Mouse (Mus musculus) heart, postnatal 25 days (tissue): Measurements from ENCODE around the gene Tmem238l. TPM values are rescaled to one million over a fixed set of nuclear protein-coding genes. Genes with fewer than 3 reads are reported as not detected.
A peak's percentile ranks its signal among the peaks of the same experiment; 100 is the strongest.

Source experiments
- DNase-seq: peaks from one replicate; pipeline ENCODE4 v3.0.0; 2022; ENCODE audit warnings: low spot score
- intact Hi-C: fragments of 180-260 bp; cut with DNase I; formaldehyde crosslinking; loops from one replicate; pipeline ENCODE4 v1.15.1; 2025
- total RNA-seq, 2 experiments: library from RNA; stranded (reverse); gene quantifications; 2 replicates each; pipeline ENCODE4 v1.2.3; 2021

The Tmem238l gene
- total RNA-seq: not detected

DNA sequence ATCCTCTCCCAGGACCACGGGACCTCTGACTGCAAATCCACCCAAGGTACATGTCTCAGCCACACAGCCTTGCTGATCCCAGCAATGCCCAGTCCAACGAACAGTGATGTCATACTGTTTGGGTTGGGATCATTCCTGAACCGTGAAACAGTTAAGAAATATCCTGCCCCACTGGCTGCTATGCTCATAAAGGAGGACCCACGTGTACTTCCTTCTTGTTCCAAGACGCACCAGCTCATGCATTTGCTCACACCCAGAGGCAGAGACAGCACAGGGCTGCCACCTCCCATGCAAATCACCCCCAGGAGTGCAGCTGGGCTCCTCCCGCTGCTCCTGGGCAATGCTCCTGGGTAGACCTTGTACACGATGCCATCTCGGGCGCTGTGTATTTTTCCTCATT, at the start of gene Tmem238l:
Gene Tmem238l, plus strand, starts transcription at position 336 of the 400 bp plus-strand sequence.
- DNase-seq: no peak
- intact Hi-C loops: no loop called here

DNA sequence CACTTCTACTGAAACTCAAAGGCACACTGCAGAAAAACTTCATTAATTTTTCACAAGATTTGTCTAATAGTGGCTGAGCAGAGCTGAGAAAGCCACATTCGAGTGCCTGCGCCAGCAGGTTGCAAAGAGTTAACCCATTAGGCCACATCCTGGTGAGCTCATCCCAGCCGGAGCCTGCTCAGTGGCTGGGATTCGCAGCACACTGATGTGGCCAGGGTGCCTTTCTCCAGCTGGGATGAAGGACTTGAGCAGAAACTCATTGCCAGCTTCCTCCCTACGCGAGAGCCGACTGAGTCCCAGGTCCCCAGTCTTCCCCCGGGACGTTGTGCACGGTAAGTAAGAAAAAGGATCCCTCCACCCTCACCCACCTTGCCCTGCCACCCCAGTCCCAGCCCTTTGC, 44.6 kb upstream of the Tmem238l start, which contains the start of gene Pirt:
Gene Pirt, plus strand, starts transcription at position 171 of the 400 bp plus-strand sequence.
- DNase-seq: no peak

GRCm38 (mm10) chr11:66912531-66913458, 43.6 kb upstream of the Tmem238l start:
- DNase-seq: peak; percentile 2
- intact Hi-C loops: no loop called here

More for the DNA sequence above, 44.6 kb upstream of the Tmem238l start, which contains the start of gene Pirt:
- intact Hi-C loops: no loop called here

GRCm38 (mm10) chr11:66914249-66914648, 42.2 kb upstream of the Tmem238l start:
- intact Hi-C loops: loop anchor here (2.0 kb wide), 1 partner anchor 71 kb away; no protein-coding TSS in a partner anchor
- DNase-seq: no peak

GRCm38 (mm10) chr11:66920012-66920411, 36.4 kb upstream of the Tmem238l start:
- intact Hi-C loops: no loop called here
- DNase-seq: no peak

- intact Hi-C loops: no loop called here
- no peak for DNase-seq
Measured at GRCm38 (mm10) chr11:66924095-66924823, 32.2 kb upstream of the Tmem238l start.

GRCm38 (mm10) chr11:66928311-66928710, 28.1 kb upstream of the Tmem238l start:
- no peak for DNase-seq
- intact Hi-C loops: no loop called here

- DNase-seq: no peak
- intact Hi-C loops: no loop called here
Measured at GRCm38 (mm10) chr11:66932827-66933599, 23.4 kb upstream of the Tmem238l start.

DNA sequence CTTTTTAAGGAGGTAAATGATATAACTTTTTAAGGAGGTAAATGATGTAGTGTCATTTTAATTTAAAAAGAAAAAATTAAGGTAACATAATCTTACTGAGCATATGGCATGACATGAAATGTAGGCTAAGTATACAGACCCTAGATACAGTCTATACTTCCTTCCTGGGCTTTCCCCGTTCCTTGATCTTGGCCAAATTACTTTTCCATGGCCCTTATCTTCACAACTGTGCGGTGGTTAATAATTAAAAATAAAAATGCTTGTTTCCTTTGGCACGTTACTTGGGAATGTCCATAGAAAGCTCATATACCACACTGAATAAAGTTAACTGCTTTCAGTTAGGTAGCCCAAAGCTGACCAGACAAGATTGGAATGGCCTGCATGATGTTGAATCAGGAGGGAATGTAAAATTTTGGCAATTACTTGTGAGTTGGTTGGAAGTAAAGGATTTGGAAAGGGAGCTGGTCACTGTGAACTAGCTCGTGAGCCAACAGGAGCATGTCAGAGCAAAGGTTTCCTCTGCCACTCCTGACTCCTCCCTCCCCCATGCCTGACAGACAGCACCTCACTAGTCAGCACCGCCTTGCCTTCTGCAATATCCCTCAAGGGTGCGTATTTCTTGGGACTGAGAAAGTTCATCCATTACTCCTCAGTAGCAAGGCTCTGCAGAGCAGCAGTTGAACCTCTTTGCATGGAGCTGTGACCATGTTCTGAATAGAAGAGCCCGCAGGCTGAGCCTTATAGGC, 21.8 kb upstream of the Tmem238l start:
- intact Hi-C loops: no loop called here
- no peak for DNase-seq

- intact Hi-C loops: no loop called here
- no peak for DNase-seq
Measured at GRCm38 (mm10) chr11:66942011-66942410, 14.4 kb upstream of the Tmem238l start.

GRCm38 (mm10) chr11:66945224-66945767, 11.1 kb upstream of the Tmem238l start:
- no peak for DNase-seq

GRCm38 (mm10) chr11:66946521-66946920, 9.9 kb upstream of the Tmem238l start:
- intact Hi-C loops: no loop called here
- no peak for DNase-seq

More at GRCm38 (mm10) chr11:66945224-66945767, 11.1 kb upstream of the Tmem238l start:
- intact Hi-C loops: no loop called here

DNA sequence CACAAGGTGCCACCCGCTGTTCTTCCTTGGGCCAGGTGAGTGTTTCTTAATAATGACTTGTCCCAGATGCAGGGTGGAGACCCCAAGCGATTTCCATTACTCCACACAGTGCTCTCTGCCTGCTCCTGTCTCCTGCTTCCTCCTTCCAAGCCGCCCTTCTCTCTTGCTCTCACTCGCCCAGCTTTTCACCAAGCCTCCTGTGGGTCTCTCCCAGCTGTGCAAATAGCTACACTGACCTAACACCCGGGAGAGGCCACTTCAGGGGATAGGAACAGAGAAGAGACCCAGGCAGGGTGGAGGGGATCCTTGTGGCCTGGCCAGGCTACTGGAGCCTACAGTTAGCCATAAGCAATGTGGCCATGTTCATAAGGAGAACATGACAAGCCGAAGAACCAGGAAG, 9.5 kb upstream of the Tmem238l start:
- DNase-seq: no peak
- intact Hi-C loops: no loop called here

GRCm38 (mm10) chr11:66960797-66961196, 4.4 kb downstream of the Tmem238l start:
- no peak for DNase-seq
- intact Hi-C loops: no loop called here

DNA sequence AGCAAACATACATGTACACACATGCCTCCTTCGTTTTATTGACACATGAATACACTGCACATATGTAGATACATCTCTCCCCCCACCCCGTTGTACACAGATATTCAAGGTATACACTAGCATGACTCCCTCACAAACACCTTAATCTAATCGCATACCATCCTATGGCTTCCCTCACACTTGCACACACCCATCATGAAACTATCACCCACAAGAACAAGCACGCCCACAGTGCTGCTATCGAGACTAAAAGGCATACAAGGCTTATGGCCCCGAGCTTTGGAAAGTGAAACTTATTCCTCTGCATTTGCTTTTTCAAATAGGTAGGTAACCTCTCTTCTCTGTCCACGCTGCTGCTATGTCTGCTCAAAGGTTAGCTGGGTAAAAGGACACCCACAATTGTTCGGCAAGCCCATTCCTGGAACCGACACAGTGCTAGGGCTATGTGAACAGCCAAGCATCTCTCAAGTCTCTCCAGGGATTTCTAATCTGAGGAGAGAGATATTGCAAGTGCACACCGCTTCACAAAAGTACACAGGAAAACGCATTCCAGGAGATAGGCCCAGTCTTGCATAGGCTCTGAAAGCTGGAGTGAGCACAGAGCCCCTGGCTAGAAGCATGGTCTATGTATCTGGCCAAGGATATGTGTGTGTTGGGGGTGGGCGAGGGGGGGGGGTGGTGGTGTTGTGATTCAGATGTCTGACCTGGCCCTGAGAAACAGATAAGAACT, 5.2 kb downstream of the Tmem238l start:
- intact Hi-C loops: no loop called here
- DNase-seq: no peak

- DNase-seq: no peak
- intact Hi-C loops: no loop called here
Measured at GRCm38 (mm10) chr11:66963462-66963861, 7.0 kb downstream of the Tmem238l start.

GRCm38 (mm10) chr11:66966500-66967116, 10.2 kb downstream of the Tmem238l start:
- DNase-seq: no peak
- intact Hi-C loops: no loop called here

- no peak for DNase-seq
- intact Hi-C loops: no loop called here
Measured at GRCm38 (mm10) chr11:66968575-66968974, 12.1 kb downstream of the Tmem238l start.
